Mouse (Mus musculus) embryo, embryonic 9.5 days (tissue): ENCODE results near the gene Cdkn1b.

Experiments used
- DNase-seq: peaks from one replicate; pipeline ENCODE4 v3.0.0-alpha.2; 2017; ENCODE audit errors: extremely low spot score

The Cdkn1b gene

GRCm38 (mm10) chr6:134903368-134903767 lies 16.8 kb upstream of the Cdkn1b start:
- no peak for DNase-seq

- no peak for DNase-seq
Measured at GRCm38 (mm10) chr6:134903891-134904884, 16.0 kb upstream of the Cdkn1b start.

DNA sequence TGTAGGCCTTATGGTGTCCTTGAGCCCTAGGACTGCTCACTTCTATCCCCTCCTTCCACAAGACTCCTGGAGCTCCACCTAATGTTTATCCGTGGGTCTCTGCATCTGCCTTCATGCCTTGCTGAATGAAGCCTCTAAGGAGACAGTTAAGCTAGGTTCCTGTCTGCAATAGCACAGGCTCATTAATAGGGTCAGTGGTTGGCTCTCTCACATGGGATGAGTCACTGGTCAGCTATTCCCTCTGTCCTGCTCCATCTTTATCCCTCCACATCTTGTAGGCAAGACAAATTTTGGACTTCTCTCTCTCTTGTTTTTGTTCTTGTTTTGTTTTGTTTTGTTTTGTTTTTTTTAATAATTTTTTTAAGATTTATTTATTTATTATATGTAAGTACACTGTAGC lies 14.4 kb upstream of the Cdkn1b start:
- no peak for DNase-seq

- no peak for DNase-seq
Measured at GRCm38 (mm10) chr6:134914523-134914922, 5.7 kb upstream of the Cdkn1b start.

- peak; percentile 36 for DNase-seq
Measured at GRCm38 (mm10) chr6:134916641-134917040, 3.6 kb upstream of the Cdkn1b start.

DNA sequence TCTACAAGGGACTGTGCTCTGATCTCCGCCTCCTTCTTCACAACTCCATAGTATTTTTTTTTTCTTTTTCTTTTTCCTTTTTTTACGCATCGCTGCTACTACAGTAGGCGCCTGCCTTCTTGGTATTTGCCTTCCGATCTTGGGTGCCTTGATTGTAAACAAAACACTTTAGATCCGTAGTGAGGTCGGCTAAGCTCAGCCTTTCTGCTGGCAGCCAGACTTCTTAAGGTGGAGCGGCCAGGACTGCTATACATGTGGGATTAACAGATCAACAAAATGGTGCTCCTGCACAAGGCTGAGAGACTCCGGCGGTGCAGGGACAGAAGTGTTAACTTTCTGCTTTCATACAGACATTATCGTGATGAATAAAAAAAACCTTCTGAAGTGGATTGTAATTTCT lies 3.1 kb upstream of the Cdkn1b start:
- DNase-seq = peak; percentile 57

GRCm38 (mm10) chr6:134918769-134919168 lies 1.4 kb upstream of the Cdkn1b start:
- no peak for DNase-seq

GRCm38 (mm10) chr6:134919511-134920189 lies 551 bp upstream of the Cdkn1b start:
- DNase-seq = no peak

- peak; percentile 57 for DNase-seq
Measured at GRCm38 (mm10) chr6:134921014-134921694, 953 bp downstream of the Cdkn1b start.

GRCm38 (mm10) chr6:134921695-134922510 lies 1.7 kb downstream of the Cdkn1b start:
- no peak for DNase-seq

DNA sequence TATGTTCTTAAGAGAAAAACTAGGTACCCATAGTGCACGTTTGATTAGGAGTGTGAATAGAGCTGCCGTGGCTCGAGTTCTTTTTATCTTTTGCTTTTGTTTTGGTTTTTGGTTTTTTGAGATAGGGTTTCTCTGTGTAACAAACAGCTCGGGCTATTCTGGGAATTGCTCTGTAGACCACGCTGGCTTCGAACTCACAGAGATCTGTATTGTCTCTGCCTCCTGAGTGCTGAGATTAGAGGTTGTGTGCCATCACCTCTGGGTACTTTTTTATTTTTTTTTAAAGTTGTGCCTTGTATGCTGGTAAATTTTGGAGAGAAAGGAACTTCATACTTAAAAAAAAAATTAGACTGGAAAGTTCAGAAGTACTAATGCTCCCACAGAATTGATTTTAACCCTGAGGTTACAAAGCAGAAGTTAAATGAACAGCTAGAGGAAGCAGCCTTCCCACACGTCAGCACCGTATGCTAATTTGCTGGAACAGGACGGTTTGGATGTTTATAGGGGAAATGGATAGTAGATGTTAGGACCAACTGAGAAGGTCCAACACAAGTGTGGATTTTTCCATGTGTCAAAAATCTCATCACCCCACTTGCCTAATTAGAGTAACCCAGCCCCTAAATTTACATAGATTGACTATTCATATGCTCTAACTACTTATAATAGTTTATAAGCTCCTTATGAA lies 2.5 kb downstream of the Cdkn1b start:
- DNase-seq = no peak

DNA sequence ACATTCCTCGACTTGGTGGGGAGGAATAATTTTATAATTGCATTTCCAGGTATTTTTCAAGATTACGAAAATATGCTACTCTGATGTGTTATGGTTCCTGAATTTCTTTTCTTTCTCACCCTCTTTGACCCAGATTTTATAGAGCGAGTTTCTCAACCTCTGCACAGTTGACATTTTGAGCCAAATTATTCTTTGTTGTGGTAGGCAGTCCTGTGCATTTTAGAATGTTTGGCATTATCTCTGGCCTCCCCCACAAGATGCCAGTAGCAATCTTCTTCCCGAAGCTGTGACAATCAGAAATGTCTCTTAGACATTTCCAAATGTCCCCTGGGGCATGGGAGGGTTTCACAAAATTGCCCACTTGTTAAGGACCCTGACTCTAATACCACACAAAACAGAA lies 3.5 kb downstream of the Cdkn1b start:
- no peak for DNase-seq

DNA sequence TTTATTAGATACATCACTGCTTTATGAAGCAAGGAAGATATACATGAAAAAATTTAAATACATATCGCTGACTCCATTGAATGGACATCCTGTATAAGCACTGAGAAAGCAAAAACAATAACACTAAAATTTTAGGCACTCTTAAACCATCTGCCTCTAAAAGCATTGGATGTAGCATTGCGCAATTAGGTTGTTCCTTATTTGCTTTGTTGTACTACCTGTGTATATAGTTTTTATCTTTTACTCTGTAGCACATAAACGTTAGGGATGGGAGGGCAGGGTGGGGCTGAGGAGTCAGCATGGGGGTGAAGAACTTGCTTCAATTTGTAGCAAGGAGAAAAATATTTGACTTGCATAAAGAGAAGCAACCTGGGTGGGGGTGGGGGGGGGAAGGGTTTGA lies 4.1 kb downstream of the Cdkn1b start:
- no peak for DNase-seq

DNA sequence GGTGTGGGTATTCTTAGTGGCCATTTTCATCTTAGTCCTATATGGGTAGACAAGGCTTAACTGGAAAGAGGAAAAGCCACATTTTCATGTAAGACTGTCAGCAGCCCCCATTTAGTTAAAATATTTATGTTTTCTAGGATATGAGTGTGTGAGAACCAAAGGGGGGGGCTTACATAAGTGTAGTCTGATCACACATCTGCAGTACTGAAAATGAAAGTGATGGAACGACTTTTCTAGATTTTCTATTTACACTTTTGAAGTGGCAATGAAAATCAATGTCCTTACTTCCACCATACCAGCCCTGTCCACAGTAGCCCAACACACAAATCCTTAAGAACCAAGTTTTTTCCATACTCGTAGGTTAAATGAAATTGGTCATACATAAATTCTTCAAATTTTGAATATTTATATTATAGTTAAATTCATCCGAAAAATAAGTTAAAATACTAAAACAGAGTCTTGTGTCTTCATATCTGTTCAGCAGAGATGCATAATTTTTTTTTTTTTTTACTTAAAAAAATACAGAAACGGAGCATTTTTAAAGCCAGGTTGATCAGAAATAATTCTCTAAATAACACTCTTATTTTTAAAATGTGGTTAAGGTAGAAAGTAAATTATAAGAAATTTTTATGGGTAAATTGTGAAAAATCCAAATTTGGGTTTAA lies 5.6 kb downstream of the Cdkn1b start:
- DNase-seq = no peak

GRCm38 (mm10) chr6:134926338-134926705 lies 6.1 kb downstream of the Cdkn1b start:
- no peak for DNase-seq

DNA sequence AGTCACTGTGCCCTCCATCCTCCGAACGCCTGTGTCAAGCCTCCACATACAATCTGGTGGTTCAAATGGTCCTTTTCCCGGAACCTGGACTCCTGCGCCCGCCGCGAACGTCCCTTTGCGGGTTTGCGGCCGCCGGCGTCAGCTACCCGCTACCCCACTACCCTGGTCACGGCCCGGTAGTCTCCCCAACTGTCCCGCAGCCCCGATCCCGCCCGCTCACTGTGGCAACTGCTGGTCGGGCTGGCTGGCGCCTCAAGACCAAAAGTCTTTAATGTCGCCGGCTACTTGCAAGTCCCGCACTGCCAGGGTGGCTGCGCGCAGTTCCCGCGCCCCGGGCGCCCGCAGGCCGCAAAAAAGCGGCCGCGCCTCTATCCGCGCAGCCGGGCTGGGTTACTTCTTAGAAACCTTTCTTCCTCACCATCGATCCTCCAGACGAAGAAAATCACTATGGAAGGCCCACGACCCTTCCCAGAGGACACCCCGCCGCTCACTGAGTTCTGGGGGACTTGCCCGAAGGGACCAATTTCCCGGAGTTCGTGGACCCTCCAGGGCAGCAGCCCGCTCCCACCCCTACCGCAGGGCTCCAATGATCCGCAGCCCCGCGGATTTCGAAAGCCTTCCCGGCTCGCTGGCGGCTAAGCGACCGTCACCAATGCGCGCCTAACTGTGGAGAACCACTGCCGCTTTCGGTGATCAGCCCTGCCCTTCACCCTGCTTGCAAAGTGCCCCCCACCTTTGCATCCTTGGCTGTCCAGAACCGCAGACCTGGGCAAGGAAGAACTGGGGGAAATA lies 6.8 kb downstream of the Cdkn1b start:
- DNase-seq = peak; percentile 83

GRCm38 (mm10) chr6:134927595-134928095 lies 7.4 kb downstream of the Cdkn1b start:
- no peak for DNase-seq

DNA sequence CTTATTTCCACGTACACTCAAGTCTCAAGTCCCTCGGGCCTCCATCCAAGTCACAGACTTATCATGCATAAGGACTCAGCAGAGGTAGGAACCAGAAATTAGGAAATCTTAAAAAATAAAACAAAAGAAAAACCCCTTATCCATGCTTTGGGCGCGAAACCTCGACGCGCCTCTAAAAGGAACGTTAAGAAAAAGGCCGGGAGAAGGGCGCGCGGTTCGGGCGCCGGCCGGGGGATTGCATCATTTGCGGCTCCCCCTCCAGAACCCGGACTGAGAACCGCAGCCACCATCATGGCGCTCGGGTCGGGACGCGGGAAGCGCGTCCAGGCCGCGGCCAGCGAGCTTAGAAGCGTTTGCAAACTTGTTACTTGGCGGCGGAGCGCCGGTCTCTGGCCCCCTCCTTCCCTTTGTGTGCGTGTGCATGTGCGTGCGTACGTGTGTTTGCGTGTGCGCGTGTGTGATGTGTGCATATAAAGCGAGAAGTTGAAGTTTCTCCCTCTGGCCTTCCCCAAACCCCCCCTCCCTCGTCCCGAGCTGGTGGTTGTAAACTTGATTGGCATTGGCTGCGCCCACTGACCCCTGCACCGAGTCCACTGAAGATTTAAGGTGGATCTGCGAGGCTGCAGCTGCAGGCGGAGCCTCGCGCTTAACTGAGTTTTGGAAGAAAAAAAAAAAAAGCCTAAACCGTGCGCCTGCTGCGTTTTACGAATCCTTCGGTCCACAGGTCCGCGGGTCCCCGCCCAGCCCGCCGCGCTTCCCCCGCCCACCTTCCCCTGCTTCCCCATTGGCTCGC lies 8.1 kb downstream of the Cdkn1b start:
- peak; percentile 93 for DNase-seq
